Mouse (Mus musculus): ENCODE data around the gene Col9a3. TPM values are rescaled to one million over a fixed set of nuclear protein-coding genes. Genes with fewer than 3 reads are reported as not detected.

The Col9a3 gene
- polyA plus RNA-seq, 1 experiment from 2014 or later = 11.5 TPM

GRCm38 (mm10) chr2:180658381-180658780, 60.8 kb downstream of the Col9a3 start:
- ATAC-seq (replicated peaks; ENCODE audit: insufficient number of reproducible peaks, low FRiP score, low TSS enrichment, low read depth) (no peak), DNase-seq (ENCODE audit: low spot score) (no peak)
- Histone ChIP-seq H3K27me3 (ENCODE audit: control insufficient read depth, insufficient read depth, low read length) (no peaks in the 10 kb centered on the region), H3K4me1 (ENCODE audit: control insufficient read depth, insufficient read depth, low read length) (no peaks in the 10 kb centered on the region), H3K27ac (replicated peaks; ENCODE audit: low read depth, low read length) (no peak overlapping the region), H3K9me3 (replicated peaks; ENCODE audit: control insufficient read depth, low read length) (no peaks in the 10 kb centered on the region), H3K36me3 (replicated peaks; ENCODE audit: control insufficient read depth, insufficient read depth, low read depth, low read length) (peaks cover 2% of the 10 kb centered on the region; the same call in 1 of the 2 replicates), H3K4me2 (ENCODE audit: low read depth, low read length) (no peak overlapping the region), H3K4me3 (ENCODE audit: low read depth, low read length) (no peak overlapping the region), H3K9ac (replicated peaks; ENCODE audit: low read length) (no peak overlapping the region)
- WGBS = 85% methylated on average over 5 of the region's 5 CpGs

GRCm38 (mm10) chr2:180659353-180660150, 62.0 kb downstream of the Col9a3 start:
- peaks cover 2% of the 10 kb centered on the region; the same call in 1 of the 2 replicates for H3K36me3 ChIP-seq (replicated peaks; ENCODE audit: control insufficient read depth, insufficient read depth, low read depth, low read length)
- DNase-seq (ENCODE audit: low spot score) (no peak), ATAC-seq (replicated peaks; ENCODE audit: insufficient number of reproducible peaks, low FRiP score, low TSS enrichment, low read depth) (no peak)
- H3K4me1 ChIP-seq (ENCODE audit: control insufficient read depth, insufficient read depth, low read length) = no peaks in the 10 kb centered on the region
- no peaks in the 10 kb centered on the region for H3K9me3 ChIP-seq (replicated peaks; ENCODE audit: control insufficient read depth, low read length)
- 28% methylated on average over 42 of the region's 42 CpGs for whole genome bisulfite sequencing
- no peak overlapping the region for H3K4me3 ChIP-seq (ENCODE audit: low read depth, low read length)
- peak overlapping the region; percentile 38 for H3K4me2 ChIP-seq (ENCODE audit: low read depth, low read length)
- H3K27ac ChIP-seq (replicated peaks; ENCODE audit: low read depth, low read length) = no peak overlapping the region
- peak overlapping the region; percentile 25 for H3K9ac ChIP-seq (replicated peaks; ENCODE audit: low read length)
- no peaks in the 10 kb centered on the region for H3K27me3 ChIP-seq (ENCODE audit: control insufficient read depth, insufficient read depth, low read length)

- Histone ChIP-seq H3K36me3 (replicated peaks; ENCODE audit: control insufficient read depth, insufficient read depth, low read depth, low read length) (peaks cover 2% of the 10 kb centered on the region; the same call in 1 of the 2 replicates), H3K27me3 (ENCODE audit: control insufficient read depth, insufficient read depth, low read length) (no peaks in the 10 kb centered on the region), H3K9ac (replicated peaks; ENCODE audit: low read length) (no peak overlapping the region), H3K9me3 (replicated peaks; ENCODE audit: control insufficient read depth, low read length) (no peaks in the 10 kb centered on the region), H3K4me2 (ENCODE audit: low read depth, low read length) (no peak overlapping the region), H3K4me3 (ENCODE audit: low read depth, low read length) (no peak overlapping the region), H3K27ac (replicated peaks; ENCODE audit: low read depth, low read length) (no peak overlapping the region), H3K4me1 (ENCODE audit: control insufficient read depth, insufficient read depth, low read length) (no peaks in the 10 kb centered on the region)
- DNase-seq (ENCODE audit: low spot score) = no peak
- WGBS = 94% methylated on average over 5 of the region's 5 CpGs
- ATAC-seq (replicated peaks; ENCODE audit: insufficient number of reproducible peaks, low FRiP score, low TSS enrichment, low read depth) = no peak
Observed at GRCm38 (mm10) chr2:180660521-180660920, 62.9 kb downstream of the Col9a3 start.

GRCm38 (mm10) chr2:180662008-180662407, 64.4 kb downstream of the Col9a3 start:
- DNase-seq (ENCODE audit: low spot score) (no peak), ATAC-seq (replicated peaks; ENCODE audit: insufficient number of reproducible peaks, low FRiP score, low TSS enrichment, low read depth) (no peak)
- H3K27ac ChIP-seq (replicated peaks; ENCODE audit: low read depth, low read length) = no peak overlapping the region
- 86% methylated on average over 4 of the region's 4 CpGs for WGBS
- H3K4me2 ChIP-seq (ENCODE audit: low read depth, low read length) = no peak overlapping the region
- H3K27me3 ChIP-seq (ENCODE audit: control insufficient read depth, insufficient read depth, low read length) = no peaks in the 10 kb centered on the region
- peaks cover 2% of the 10 kb centered on the region; the same call in 1 of the 2 replicates for H3K36me3 ChIP-seq (replicated peaks; ENCODE audit: control insufficient read depth, insufficient read depth, low read depth, low read length)
- H3K9me3 ChIP-seq (replicated peaks; ENCODE audit: control insufficient read depth, low read length) = no peaks in the 10 kb centered on the region
- no peak overlapping the region for H3K4me3 ChIP-seq (ENCODE audit: low read depth, low read length)
- no peak overlapping the region for H3K9ac ChIP-seq (replicated peaks; ENCODE audit: low read length)
- no peaks in the 10 kb centered on the region for H3K4me1 ChIP-seq (ENCODE audit: control insufficient read depth, insufficient read depth, low read length)

Other genes with a start within 250 kb of the Col9a3 start
- gene Slco4a1, start 141.5 kb upstream of the Col9a3 start, polyA plus RNA-seq (2014; fragmentation: Nextera tagmentation; extraction: Ambion mirVana) = 1.7 and 2.3 TPM in 2 replicates
- 0.25 and 0.27 TPM in 2 replicates for gene Ntsr1, start 97.8 kb upstream of the Col9a3 start, polyA plus RNA-seq (2014; fragmentation: Nextera tagmentation; extraction: Ambion mirVana)
- 35.6 and 41.9 TPM in 2 replicates for gene Mrgbp, start 16.5 kb upstream of the Col9a3 start, polyA plus RNA-seq (2014; fragmentation: Nextera tagmentation; extraction: Ambion mirVana)
- gene Ogfr, start 8.5 kb upstream of the Col9a3 start, polyA plus RNA-seq (2014; fragmentation: Nextera tagmentation; extraction: Ambion mirVana) = 98.2 and 107 TPM in 2 replicates
- gene Tcfl5, start 44.9 kb downstream of the Col9a3 start, polyA plus RNA-seq (2014; fragmentation: Nextera tagmentation; extraction: Ambion mirVana) = 0.25 and 0.59 TPM in 2 replicates
- 27.8 and 28.3 TPM in 2 replicates for gene Dido1, start 112.2 kb downstream of the Col9a3 start, polyA plus RNA-seq (2014; fragmentation: Nextera tagmentation; extraction: Ambion mirVana)
- gene Gid8, start 112.3 kb downstream of the Col9a3 start, polyA plus RNA-seq (2014; fragmentation: Nextera tagmentation; extraction: Ambion mirVana) = 68.7 and 72.1 TPM in 2 replicates
- gene Slc17a9, start 127.5 kb downstream of the Col9a3 start, polyA plus RNA-seq (2014; fragmentation: Nextera tagmentation; extraction: Ambion mirVana) = 0.24 TPM in 1 of 2 replicates, not detected in the other
- 0.50 and 1.4 TPM in 2 replicates for gene Bhlhe23, start 179.1 kb downstream of the Col9a3 start, polyA plus RNA-seq (2014; fragmentation: Nextera tagmentation; extraction: Ambion mirVana)

Data from embryonic facial prominence, embryonic 11.5 days (tissue).